Mouse (Mus musculus) CH12.LX (cell line): ENCODE data around the gene Fam183b. TPM values are rescaled to one million over a fixed set of nuclear protein-coding genes. Genes with fewer than 3 reads are reported as not detected.

ENCODE experiments used
- DNase-seq: peaks from one replicate; pipeline ENCODE4 v3.0.0-alpha.2; 2013; ENCODE audit errors: extremely low read depth
- H3K27ac ChIP-seq: 2 replicates; pipeline ENCODE4 v1.5.1; 2012; ENCODE audit warnings: low read depth, mild to moderate bottlenecking, control low read depth, moderate library complexity; ENCODE audit not compliant: insufficient read depth
- H3K27me3 ChIP-seq: replicated peaks from 2 replicates; pipeline ENCODE3; 2012; ENCODE audit warnings: inconsistent platforms
- H3K36me3 ChIP-seq, 2 experiments: replicated peaks in 1 of 2; 2 replicates each; pipeline versions ENCODE3 to v1.6.1; 2012; ENCODE audit warnings: inconsistent platforms in 1 of 2, low read length in 1 of 2, mild to moderate bottlenecking in 1 of 2, mixed read lengths in 1 of 2, moderate library complexity in 1 of 2; ENCODE audit not compliant: control insufficient read depth in 1 of 2, insufficient read depth in 1 of 2
- H3K4me1 ChIP-seq, 2 experiments: 2 replicates each; pipeline ENCODE4 v1.6.1; 2012; ENCODE audit warnings: inconsistent platforms in 1 of 2, moderate library complexity in 1 of 2; ENCODE audit not compliant: insufficient read depth in 2 of 2, control insufficient read depth in 1 of 2
- H3K4me2 ChIP-seq: 2 replicates; pipeline ENCODE4 v1.6.1; 2012; ENCODE audit warnings: low read depth, mild to moderate bottlenecking, control low read depth; ENCODE audit not compliant: poor library complexity, insufficient read depth, severe bottlenecking
- H3K4me3 ChIP-seq, 3 experiments: fragments of 150-350 bp in 1 of 3; sonication (generic) in 1 of 3; replicated peaks in 1 of 3; 2 replicates each; pipeline versions ENCODE3 to v1.5.1; 2011 to 2012; ENCODE audit warnings: low read depth in 2 of 3, low read length in 2 of 3, mild to moderate bottlenecking in 2 of 3, moderate library complexity in 2 of 3, control low read depth in 1 of 3, improper control_type of control experiment in 1 of 3, inconsistent platforms in 1 of 3, mixed read lengths in 1 of 3; ENCODE audit not compliant: poor library complexity in 1 of 3
- H3K79me2 ChIP-seq: replicated peaks from 2 replicates; pipeline ENCODE4 v1.6.1; 2012; ENCODE audit warnings: mild to moderate bottlenecking, moderate library complexity; ENCODE audit not compliant: control insufficient read depth, poor library complexity, insufficient read depth, severe bottlenecking; ENCODE audit errors: extremely low read depth
- H3K9ac ChIP-seq: 2 replicates; pipeline ENCODE4 v1.6.1; 2012; ENCODE audit warnings: low read depth, mild to moderate bottlenecking, control low read depth, moderate library complexity; ENCODE audit not compliant: insufficient read depth
- H3K9me3 ChIP-seq: replicated peaks from 2 replicates; pipeline ENCODE3; 2012; ENCODE audit warnings: low read length, inconsistent platforms, mixed read lengths
- BHLHE40 ChIP-seq: IDR thresholded peaks from 2 replicates; pipeline ENCODE4 v1.6.1; 2011; ENCODE audit warnings: mild to moderate bottlenecking, low read depth, low read length, improper control_type of control experiment
- CHD1 ChIP-seq: IDR thresholded peaks from 2 replicates; pipeline ENCODE4 v1.6.1; 2012; ENCODE audit warnings: low read depth, low read length, improper control_type of control experiment, inconsistent platforms
- EP300 ChIP-seq: IDR thresholded peaks from 2 replicates; pipeline ENCODE4 v1.6.1; 2011; ENCODE audit warnings: low read length, improper control_type of control experiment
- ETS1 ChIP-seq: conservative IDR thresholded peaks from 2 replicates; pipeline ENCODE4 v1.6.1; 2012; ENCODE audit warnings: low read depth, mild to moderate bottlenecking, inconsistent platforms, low read length, improper control_type of control experiment, moderate library complexity
- HCFC1 ChIP-seq: IDR thresholded peaks from 2 replicates; pipeline ENCODE4 v1.6.1; 2012; ENCODE audit warnings: low read depth, mild to moderate bottlenecking, inconsistent platforms, low read length, improper control_type of control experiment
- IRF4 ChIP-seq: IDR thresholded peaks from 2 replicates; pipeline ENCODE4 v1.6.1; 2014; ENCODE audit warnings: low read depth, mild to moderate bottlenecking, inconsistent platforms, low read length, improper control_type of control experiment
- JUN ChIP-seq: IDR thresholded peaks from 2 replicates; pipeline ENCODE4 v1.6.1; 2011; ENCODE audit warnings: low read depth, mild to moderate bottlenecking, low read length, improper control_type of control experiment, moderate library complexity; ENCODE audit not compliant: insufficient read depth
- MAFK ChIP-seq: IDR thresholded peaks from 2 replicates; pipeline ENCODE4 v1.6.1; 2011; ENCODE audit warnings: low read length, improper control_type of control experiment; ENCODE audit not compliant: insufficient replicate concordance
- MAX ChIP-seq: IDR thresholded peaks from 2 replicates; pipeline ENCODE4 v1.6.1; 2011; ENCODE audit warnings: low read length, improper control_type of control experiment
- MAZ ChIP-seq: IDR thresholded peaks from 2 replicates; pipeline ENCODE4 v1.6.1; 2012; ENCODE audit warnings: low read depth, mild to moderate bottlenecking, inconsistent platforms, low read length, improper control_type of control experiment, moderate library complexity
- MEF2A ChIP-seq: IDR thresholded peaks from 2 replicates; pipeline ENCODE4 v1.6.1; 2014; ENCODE audit warnings: low read depth, mild to moderate bottlenecking, inconsistent platforms, low read length, improper control_type of control experiment, borderline replicate concordance
- MXI1 ChIP-seq: IDR thresholded peaks from 2 replicates; pipeline ENCODE4 v1.6.1; 2011; ENCODE audit warnings: mild to moderate bottlenecking, low read depth, low read length, improper control_type of control experiment
- NELFE ChIP-seq: IDR thresholded peaks from 2 replicates; pipeline ENCODE4 v1.6.1; 2011; ENCODE audit warnings: low read depth, low read length, improper control_type of control experiment
- PAX5 ChIP-seq: IDR thresholded peaks from 2 replicates; pipeline ENCODE4 v1.6.1; 2012; ENCODE audit warnings: low read length, inconsistent platforms, mixed read lengths
- POLR2A ChIP-seq: IDR thresholded peaks from 2 replicates; pipeline ENCODE4 v1.6.1; 2011; ENCODE audit warnings: low read depth, mild to moderate bottlenecking, improper control_type of control experiment, low read length
- SIN3A ChIP-seq: IDR thresholded peaks from 2 replicates; pipeline ENCODE4 v1.6.1; 2012; ENCODE audit warnings: low read length, improper control_type of control experiment, inconsistent platforms
- SMC3 ChIP-seq: IDR thresholded peaks from 2 replicates; pipeline ENCODE4 v1.6.1; 2011; ENCODE audit warnings: low read depth, low read length, improper control_type of control experiment
- TCF12 ChIP-seq: IDR thresholded peaks from 2 replicates; pipeline ENCODE4 v1.6.1; 2014; ENCODE audit warnings: low read depth, mild to moderate bottlenecking, inconsistent platforms, low read length, improper control_type of control experiment
- UBTF ChIP-seq: IDR thresholded peaks from 2 replicates; pipeline ENCODE4 v1.6.1; 2012; ENCODE audit warnings: low read depth, mild to moderate bottlenecking, inconsistent platforms, low read length, improper control_type of control experiment, moderate library complexity
- USF1 ChIP-seq: IDR thresholded peaks from 2 replicates; pipeline ENCODE4 v1.6.1; 2014; ENCODE audit warnings: low read depth, mild to moderate bottlenecking, inconsistent platforms, low read length, improper control_type of control experiment
- ZC3H11A ChIP-seq: IDR thresholded peaks from 2 replicates; pipeline ENCODE4 v1.6.1; 2012; ENCODE audit warnings: low read depth, mild to moderate bottlenecking, inconsistent platforms, low read length, improper control_type of control experiment
- ZKSCAN1 ChIP-seq: IDR thresholded peaks from 2 replicates; pipeline ENCODE4 v1.6.1; 2012; ENCODE audit warnings: low read depth, inconsistent platforms, low read length, improper control_type of control experiment, borderline replicate concordance
- ZNF384 ChIP-seq: IDR thresholded peaks from 2 replicates; pipeline ENCODE4 v1.6.1; 2012; ENCODE audit warnings: low read depth, low read length, improper control_type of control experiment, inconsistent platforms
- dilution Hi-C: fragments of 300-500 bp; cut with MboI; formaldehyde crosslinking; loops from 2 replicates; pipeline ENCODE4 v1.14.3; 2020; ENCODE audit warnings: low sequenced_read_pairs; ENCODE audit not compliant: extremely low pct_unique_long_range_greater_than_20kb, extremely low pct_ligation_motif_present
- in situ Hi-C: fragments of 300-500 bp; cut with MboI; formaldehyde crosslinking; loops from 3 replicates; pipeline ENCODE4 v1.14.3; 2019; ENCODE audit warnings: low sequenced_read_pairs, low pct_ligation_motif_present, low pct_unique_long_range_greater_than_20kb, mixed read lengths
- polyA plus RNA-seq: library from polyadenylated mRNA; unstranded; fragments of >175 nt; gene quantifications from 2 replicates; pipeline ENCODE4 v1.2.1, GENCODE M21; 2012; ENCODE audit warnings: low read depth; ENCODE audit not compliant: insufficient read length
- total RNA-seq, 2 experiments: library from RNA; depleted of rRNA; stranded (reverse); fragments of 300-350 nt in 1 of 2; fragments of >200 nt in 1 of 2; gene quantifications; 2 replicates each; pipeline ENCODE4 v1.2.3; 2012 to 2014

The Fam183b gene
- total RNA-seq (2012; rRNA removed) (0.67 and 0.72 TPM in 2 replicates), total RNA-seq (2014; rRNA removed) (not detected in 2 replicates), polyA plus RNA-seq (not detected in 2 replicates)

DNA sequence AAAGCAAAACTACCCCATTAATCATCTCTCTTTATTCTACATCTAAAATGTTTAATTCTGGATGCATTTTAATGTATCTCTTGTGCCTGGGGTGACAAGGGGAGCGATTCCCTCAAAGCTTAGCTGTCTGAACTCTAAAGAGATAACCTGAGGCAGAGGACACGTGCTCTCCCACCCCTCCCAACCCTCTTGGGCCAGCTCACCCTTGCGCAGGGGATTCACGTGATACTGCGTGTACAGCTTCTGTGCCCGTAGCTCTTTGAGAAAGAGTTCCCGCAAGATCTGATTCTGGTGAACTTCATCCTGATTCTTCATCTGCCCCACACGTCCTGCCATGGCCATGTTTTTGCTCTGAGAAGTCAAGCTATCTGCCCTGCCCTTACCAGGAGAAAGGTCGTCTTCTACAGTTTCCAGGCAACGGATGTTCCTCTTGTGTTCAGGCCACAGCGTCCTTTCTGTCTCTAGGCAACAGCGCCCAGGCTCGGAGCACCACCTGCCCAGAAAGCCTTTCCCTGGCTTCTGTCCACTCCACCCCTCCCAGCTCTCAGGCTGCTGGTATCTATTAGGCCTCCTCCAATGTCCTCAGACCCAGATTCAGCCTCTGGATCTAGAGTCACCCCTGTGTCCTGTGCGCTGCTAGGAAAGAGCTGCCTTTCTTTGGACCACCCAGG is at the start of gene Fam183b:
Fam183b (minus strand) TSS at position 403 of the 671 bp plus-strand sequence.
- Histone ChIP-seq H3K27ac (no peak within 1 kb of the TSS), H3K9me3 (no peaks in the 10 kb centered on the region), H3K4me2 (peak within 1 kb of the TSS; percentile 90), H3K4me3 (peak within 1 kb of the TSS in 1 of 3 experiments; percentile 13), H3K9ac (0 out of 2 replicates have a peak within 1 kb of the TSS, but pooled peaks have one; percentile 4), H3K79me2 (no peaks in the 10 kb centered on the region), H3K36me3 (no peaks in the 10 kb centered on the region), H3K4me1 (peaks cover 0 to 4% of the 10 kb centered on the region in 2 experiments; a peak in 2 of 4 replicates), H3K27me3 (peaks cover 22% of the 10 kb centered on the region)
- TF ChIP-seq MXI1 (peak; percentile 75), MAX (no peak), TCF12 (no peak), BHLHE40 (peak; percentile 56), UBTF (no peak), EP300 (no peak), SIN3A (peak; percentile 74), MAZ (no peak), ETS1 (no peak)
- dilution Hi-C loops = no loop called here
- in situ Hi-C loops = no loop called here
- DNase-seq = no peak

DNA sequence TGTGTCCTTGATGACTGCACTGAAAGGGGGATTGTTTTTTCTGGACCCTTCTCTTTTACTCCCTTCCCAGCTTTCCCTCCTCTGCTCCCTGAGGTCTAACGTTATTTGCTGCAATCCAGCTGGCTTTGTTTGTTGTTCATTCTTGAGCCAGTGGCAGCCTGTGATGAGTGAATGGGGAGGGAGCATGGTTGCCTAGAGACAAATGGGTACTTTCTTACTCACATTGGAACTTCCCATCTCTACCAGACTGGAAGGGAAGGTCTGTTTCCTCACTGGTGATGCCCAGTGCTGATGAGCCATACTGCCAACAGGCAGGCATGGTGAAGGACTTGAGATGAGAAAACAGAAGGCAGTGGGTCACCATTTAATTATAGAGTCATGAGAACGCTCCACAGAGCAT is 48.0 kb upstream of the Fam183b start:
- Histone ChIP-seq H3K27me3 (peaks cover under 1% of the 10 kb centered on the region), H3K4me2 (no peak overlapping the region), H3K4me1 (peaks cover 0 to 16% of the 10 kb centered on the region in 2 experiments; a peak in 3 of 4 replicates), H3K36me3 (peaks cover 22 to 52% of the 10 kb centered on the region in 2 experiments), H3K27ac (no peak overlapping the region), H3K79me2 (no peaks in the 10 kb centered on the region), H3K9ac (no peak overlapping the region), H3K9me3 (peaks cover 10% of the 10 kb centered on the region), H3K4me3 (no peak overlapping the region)
- no peak for TF ChIP-seq PAX5
- no peak for TF ChIP-seq MAFK
- TF ChIP-seq ZC3H11A = no peak
- no peak for TF ChIP-seq NELFE
- TF ChIP-seq CHD1 = no peak
- TF ChIP-seq SIN3A = no peak
- no peak for TF ChIP-seq JUN
- no peak for TF ChIP-seq USF1
- no peak for TF ChIP-seq ZKSCAN1
- no peak for TF ChIP-seq SMC3
- no peak for TF ChIP-seq POLR2A
- TF ChIP-seq MAZ = no peak
- TF ChIP-seq HCFC1 = no peak
- TF ChIP-seq MAX = no peak
- no peak for TF ChIP-seq ZNF384
- no peak for TF ChIP-seq TCF12
- no peak for TF ChIP-seq MXI1
- no peak for TF ChIP-seq MEF2A
- no peak for TF ChIP-seq IRF4
- in situ Hi-C loops (no loop called here), dilution Hi-C loops (no loop called here)
- DNase-seq = no peak
